Mouse (Mus musculus) urinary bladder, postnatal 14 days (tissue): ENCODE results near the gene Papola.

ENCODE experiments used
- DNase-seq: peaks from one replicate; pipeline ENCODE4 v3.0.0; 2021; ENCODE audit warnings: low spot score

The Papola gene

DNA sequence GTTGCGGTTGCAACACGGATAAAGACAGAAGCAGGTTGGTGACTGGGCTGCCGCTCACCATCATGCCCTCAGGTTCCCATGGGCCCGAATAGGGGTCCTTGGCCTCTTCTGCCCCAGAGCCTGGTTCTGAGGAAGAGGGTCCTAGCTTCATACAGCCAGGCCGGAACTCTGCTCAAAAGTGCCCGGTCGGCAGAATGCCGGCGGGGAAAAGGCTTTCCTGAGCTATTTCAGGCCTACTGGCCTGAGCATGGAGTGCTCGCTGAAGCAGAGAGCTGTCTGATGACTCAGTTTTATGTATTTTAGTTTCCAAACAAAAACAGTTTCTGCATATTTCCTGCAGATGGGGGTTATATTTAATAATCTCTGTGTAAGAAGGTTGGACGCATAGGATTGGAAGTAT, 78.9 kb downstream of the Papola start:
- no peak for DNase-seq

DNA sequence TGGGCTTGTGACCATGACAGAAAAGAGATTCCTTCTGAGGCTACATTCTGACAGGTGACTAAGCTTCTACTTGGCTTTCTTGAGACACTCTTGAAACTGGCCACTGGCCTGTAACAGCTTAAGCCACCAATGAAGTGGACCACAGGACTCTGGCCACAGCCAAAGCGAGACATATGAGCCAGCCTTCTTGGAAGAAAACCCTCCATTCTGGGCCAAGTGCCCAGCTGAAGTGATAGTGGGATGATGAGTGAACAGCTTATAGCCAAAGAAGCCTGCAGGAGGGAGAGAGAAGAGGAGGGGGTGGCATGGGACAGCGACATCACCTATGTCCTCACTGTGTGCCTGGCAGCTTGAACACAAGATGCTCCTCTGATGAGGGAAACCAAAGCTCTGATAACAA, 83.2 kb downstream of the Papola start:
- no peak for DNase-seq

DNA sequence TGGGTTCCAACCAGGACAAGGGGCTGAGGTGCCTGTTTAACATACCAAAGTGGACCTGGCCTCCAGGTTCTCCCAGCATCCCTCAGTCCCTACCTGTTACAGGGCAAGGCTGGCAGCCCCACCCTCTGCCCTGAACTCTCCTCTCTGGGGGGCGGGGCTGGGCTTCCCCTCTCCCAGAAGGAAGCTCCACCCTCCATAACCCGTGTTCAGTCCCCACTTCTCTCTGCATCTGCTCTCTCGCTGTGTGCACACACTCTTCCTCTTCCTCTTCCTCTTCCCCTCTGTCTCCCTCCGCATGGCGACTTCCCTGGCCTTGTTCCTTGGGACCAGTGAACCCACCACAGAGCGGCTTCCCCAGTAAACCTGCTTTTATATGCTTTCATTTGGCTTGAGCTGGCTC, 84.7 kb downstream of the Papola start:
- DNase-seq: no peak

DNA sequence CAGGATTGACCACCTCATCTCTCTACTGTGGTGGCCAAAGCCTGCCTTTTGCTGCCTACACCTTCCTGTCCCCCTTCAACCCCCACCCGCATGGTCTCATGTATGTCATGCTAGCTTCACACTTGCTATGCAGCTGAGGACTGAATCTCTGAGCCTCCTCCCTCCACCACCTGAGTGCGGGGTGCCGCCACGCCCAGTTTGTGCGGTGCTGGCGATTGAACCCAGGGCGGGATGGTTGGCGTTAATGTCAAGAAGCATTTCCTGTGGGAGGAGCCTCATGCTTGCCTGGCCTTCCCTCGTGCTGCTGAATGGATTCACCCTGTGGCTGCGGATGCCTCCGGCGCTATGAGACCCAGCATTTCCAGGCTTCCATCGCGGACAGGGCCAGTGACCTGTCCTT, 85.2 kb downstream of the Papola start:
- DNase-seq: no peak

DNA sequence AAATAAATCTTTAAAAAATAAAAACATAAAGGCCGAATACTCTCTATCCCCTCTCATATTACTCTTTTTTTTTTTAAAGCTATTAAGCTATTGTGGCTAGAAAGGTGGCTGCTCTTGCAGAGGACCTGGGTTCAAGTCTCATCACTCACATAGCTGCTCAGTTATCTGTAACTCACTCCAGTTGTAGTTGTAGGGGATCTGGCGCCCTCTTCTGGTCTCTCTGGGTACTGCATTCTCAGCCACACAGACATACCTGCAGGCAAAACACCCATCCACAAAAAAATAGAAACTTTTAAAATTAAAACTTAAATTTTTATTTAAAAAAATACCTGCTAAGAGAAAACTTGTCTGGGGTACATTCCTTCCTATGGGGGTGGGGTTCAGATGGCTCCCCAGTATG, 88.8 kb downstream of the Papola start:
- no peak for DNase-seq

DNA sequence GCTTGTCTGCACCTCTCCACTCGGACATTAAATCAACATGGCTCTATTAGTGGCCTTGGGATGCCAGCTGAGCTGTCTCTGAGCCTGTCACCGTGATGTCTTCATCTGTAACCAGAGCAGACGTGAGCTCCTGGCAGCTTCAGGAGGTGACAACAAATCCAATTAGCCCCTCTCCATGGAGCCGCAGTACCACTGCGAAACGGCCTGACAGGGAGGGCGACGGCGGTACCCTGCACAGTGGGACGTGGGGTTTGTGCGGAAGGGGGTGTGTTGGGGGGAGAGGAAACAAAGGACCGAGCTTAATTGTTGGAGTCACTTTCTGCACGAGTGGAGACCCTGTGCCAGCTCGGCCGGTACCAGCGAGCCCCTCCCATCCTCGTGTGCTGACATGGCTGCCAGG, 90.6 kb downstream of the Papola start:
- no peak for DNase-seq

DNA sequence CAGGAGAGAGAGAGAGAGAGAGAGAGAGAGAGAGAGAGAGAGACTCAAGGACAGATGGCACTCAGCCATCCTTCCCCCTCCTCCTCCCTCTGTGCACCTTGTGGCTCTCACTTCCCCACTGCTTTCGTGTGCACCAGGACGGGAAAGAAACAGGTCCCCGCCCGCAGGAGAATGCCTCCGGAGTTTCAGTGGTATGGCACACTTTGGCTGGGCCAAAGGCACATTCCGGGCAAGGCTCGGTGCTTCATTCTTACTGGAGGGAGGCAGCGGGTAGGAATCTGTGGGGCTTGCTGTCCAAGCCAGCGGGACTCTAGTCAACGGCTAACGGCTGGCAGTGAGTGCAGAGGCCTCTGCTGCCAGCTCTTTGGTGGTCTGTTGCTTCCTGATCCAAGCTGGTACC, 92.0 kb downstream of the Papola start:
- DNase-seq: no peak

DNA sequence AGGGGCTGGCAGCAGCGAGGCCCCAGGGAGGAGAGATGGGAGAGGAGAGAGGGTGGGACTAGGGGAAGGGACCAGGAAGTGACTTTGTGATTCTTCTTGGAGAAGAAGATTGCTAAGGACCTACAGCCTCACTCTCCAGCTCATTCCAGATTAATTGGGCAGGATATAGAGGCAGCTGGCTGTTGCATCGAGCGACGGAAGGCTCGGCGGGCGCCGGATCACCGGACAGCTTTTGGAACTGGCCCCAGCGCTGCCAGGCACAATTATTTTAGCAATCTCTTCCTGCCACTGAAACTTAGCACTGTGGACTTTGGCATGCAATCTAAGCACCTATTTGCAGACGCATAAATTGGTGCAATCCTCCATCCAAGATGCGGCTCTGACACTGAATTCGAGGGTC, 92.4 kb downstream of the Papola start:
- no peak for DNase-seq

DNA sequence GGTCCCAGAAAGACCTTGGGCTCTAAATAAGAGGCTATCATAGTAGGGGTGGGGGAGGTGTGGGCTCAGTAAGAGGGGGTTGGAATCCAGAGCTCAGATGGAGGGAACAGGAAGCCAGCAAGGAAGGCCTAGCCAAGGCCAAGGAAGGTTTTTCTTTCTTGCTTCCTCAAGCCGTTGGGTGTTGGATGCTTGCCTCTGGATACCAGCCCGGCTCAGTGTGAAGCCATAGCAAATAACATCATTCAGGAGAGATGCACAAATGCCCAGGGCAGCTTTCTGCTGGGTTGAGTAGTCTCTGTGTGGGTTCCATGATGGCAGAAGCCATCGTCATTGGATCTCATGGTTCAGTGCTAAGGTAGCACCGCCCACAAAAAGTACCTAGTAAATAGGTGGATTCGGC, 94.3 kb downstream of the Papola start:
- DNase-seq: no peak

DNA sequence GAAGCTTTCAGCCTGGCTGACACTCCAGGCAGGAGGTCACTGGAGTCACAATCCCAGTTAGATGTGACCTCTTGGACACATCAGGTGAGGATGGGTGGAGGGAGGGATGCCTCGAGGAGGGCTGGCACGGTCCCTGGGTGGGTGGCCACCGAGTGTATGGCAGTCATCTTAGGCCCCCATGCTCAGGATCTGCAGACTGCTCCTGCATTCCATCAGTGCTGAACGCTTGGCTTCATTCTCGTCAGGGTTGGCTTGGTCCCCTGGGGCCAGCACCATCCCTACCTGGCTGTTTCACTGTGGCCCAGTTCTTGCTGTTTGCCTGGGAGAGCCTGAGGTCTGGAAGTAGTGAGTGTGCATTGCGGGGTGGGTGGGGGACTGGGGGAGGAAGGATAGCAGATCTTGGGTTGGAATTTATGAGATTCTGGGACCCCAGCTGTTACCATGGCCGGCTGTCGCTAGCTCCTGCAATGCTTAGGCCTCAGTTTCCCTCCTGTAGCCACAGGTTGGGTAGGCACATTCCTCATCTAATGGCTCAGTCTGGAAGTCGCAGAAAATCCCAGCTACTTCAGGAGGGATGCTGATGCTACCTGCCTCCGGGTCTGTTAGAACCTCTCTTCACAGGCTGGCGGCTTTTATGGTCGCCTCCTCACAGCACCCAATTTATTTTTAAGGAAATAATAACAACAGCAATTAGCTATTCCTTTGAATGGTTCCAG, 99.5 kb downstream of the Papola start:
- DNase-seq: no peak

DNA sequence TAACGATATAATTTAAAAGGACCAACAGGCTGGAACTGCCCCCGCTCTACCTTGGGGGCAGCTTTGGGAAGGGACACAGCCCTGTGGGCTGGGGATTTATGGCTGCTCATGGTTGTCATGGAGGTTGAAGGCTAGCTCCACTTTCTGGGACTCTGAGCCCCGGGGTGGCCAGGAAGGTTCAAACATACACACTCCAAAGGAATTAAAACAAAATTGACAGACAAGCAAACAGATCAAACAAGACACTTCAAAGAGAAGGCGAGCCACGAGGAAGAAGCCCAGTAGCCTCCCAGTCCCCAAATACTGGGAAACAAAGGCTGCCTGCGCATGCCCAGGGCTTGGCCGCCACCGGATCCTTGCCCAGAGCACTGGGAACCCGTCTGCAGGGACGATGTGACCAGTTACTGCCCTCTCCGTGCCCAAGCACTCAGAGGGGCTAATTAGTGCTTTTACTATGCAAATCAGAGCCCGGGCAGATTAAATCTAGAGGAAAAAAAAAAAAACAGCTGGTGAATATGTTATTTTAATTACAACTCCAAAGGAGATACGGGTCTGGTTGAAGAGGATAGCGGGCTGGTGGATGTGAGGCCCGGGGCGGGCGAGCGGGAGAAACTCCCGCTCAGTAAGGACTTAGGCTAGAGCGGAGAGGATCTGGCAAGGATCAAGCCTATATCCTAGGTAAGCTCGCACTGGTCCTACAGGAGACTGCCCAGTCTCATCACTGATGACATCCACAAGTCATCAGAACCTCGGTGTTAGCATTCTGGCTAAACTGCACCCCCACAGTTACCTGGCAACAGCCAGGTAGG, 100.2 kb downstream of the Papola start:
- DNase-seq: no peak
